ENCODE assay signal across 22 mouse cellular contexts in genomic region chr10:17470880-17471279, GRCm38 (mm10).
DNase-seq lines count a peak whose midpoint lies in the region; ATAC-seq and TF ChIP-seq lines count a peak whose summit lies in the region.
"Had no signal": no experiment of that assay in that cellular context is flagged by ENCODE, and none has a peak within 500 bp of the region (broad histone marks: within the 10 kb centered on the region; RNA-seq: fewer than 3 reads in every experiment).

No protein-coding gene starts in this region.

- no peak overlapping the region for H3K4me2 ChIP-seq in intestine, embryonic 15.5 days (replicated peaks)
- no peak overlapping the region for H3K4me2 ChIP-seq in intestine, embryonic 16.5 days (ENCODE audit: low read depth, low read length)
- H3K4me2 ChIP-seq in intestine, postnatal 0 days (replicated peaks; ENCODE audit: low read depth), result no peak overlapping the region
- no peak overlapping the region for H3K4me2 ChIP-seq in hindbrain, postnatal 0 days (ENCODE audit: low read depth, low read length)
- H3K4me2 ChIP-seq in hindbrain, embryonic 12.5 days (replicated peaks), result no peak overlapping the region

- 60% methylated on average over 4 of the region's 4 CpGs for WGBS in intestine, embryonic 15.5 days
- WGBS in intestine, embryonic 16.5 days, result 62% methylated on average over 4 of the region's 4 CpGs
- WGBS in intestine, postnatal 0 days, result 41% methylated on average over 4 of the region's 4 CpGs
- 30% methylated on average over 4 of the region's 4 CpGs for WGBS in large intestine, adult 2 months
- 87% methylated on average over 4 of the region's 4 CpGs for WGBS in hindbrain, postnatal 0 days
- 89% methylated on average over 4 of the region's 4 CpGs for WGBS in hindbrain, embryonic 12.5 days

- H3K4me1 ChIP-seq in intestine, embryonic 15.5 days (replicated peaks), result no peaks in the 10 kb centered on the region
- no peaks in the 10 kb centered on the region for H3K4me1 ChIP-seq in intestine, embryonic 16.5 days (ENCODE audit: control insufficient read depth, insufficient read depth, low read length)
- H3K4me1 ChIP-seq in intestine, postnatal 0 days (replicated peaks; ENCODE audit: control insufficient read depth, insufficient read depth, low read length), result no peaks in the 10 kb centered on the region
- no peaks in the 10 kb centered on the region for H3K4me1 ChIP-seq in hindbrain, postnatal 0 days (ENCODE audit: insufficient read depth, low read length)
- peaks cover 4% of the 10 kb centered on the region; the same call in 1 of the 2 replicates for H3K4me1 ChIP-seq in hindbrain, embryonic 12.5 days

- H3K36me3 ChIP-seq in intestine, embryonic 15.5 days, result no peaks in the 10 kb centered on the region
- no peaks in the 10 kb centered on the region for H3K36me3 ChIP-seq in intestine, embryonic 16.5 days (ENCODE audit: control insufficient read depth, insufficient read depth, low read length)
- no peaks in the 10 kb centered on the region for H3K36me3 ChIP-seq in intestine, postnatal 0 days (ENCODE audit: control insufficient read depth, insufficient read depth)
- H3K36me3 ChIP-seq in hindbrain, postnatal 0 days (ENCODE audit: insufficient read depth, low read length), result no peaks in the 10 kb centered on the region
- H3K36me3 ChIP-seq in hindbrain, embryonic 12.5 days, result no peaks in the 10 kb centered on the region
- H3K36me3 ChIP-seq: G1E had no signal

- no peaks in the 10 kb centered on the region for H3K27me3 ChIP-seq in intestine, embryonic 15.5 days (replicated peaks)
- H3K27me3 ChIP-seq in intestine, embryonic 16.5 days (replicated peaks; ENCODE audit: control insufficient read depth, insufficient read depth, low read length), result no peaks in the 10 kb centered on the region
- no peaks in the 10 kb centered on the region for H3K27me3 ChIP-seq in intestine, postnatal 0 days (replicated peaks; ENCODE audit: control insufficient read depth, insufficient read depth, low read length)
- H3K27me3 ChIP-seq in hindbrain, postnatal 0 days (ENCODE audit: insufficient read depth, low read length), result no peaks in the 10 kb centered on the region
- no peaks in the 10 kb centered on the region for H3K27me3 ChIP-seq in hindbrain, embryonic 12.5 days
- H3K27me3 ChIP-seq: CH12.LX, Patski had no signal

- no peaks in the 10 kb centered on the region for H3K9me3 ChIP-seq in intestine, embryonic 15.5 days
- no peaks in the 10 kb centered on the region for H3K9me3 ChIP-seq in intestine, embryonic 16.5 days (ENCODE audit: control insufficient read depth, low read length)
- H3K9me3 ChIP-seq in intestine, postnatal 0 days (ENCODE audit: control insufficient read depth), result no peaks in the 10 kb centered on the region
- no peaks in the 10 kb centered on the region for H3K9me3 ChIP-seq in hindbrain, postnatal 0 days (ENCODE audit: low read length)
- H3K9me3 ChIP-seq in hindbrain, embryonic 12.5 days (replicated peaks), result no peaks in the 10 kb centered on the region
- H3K9me3 ChIP-seq: G1E had no signal

- H3K9ac ChIP-seq in intestine, embryonic 15.5 days, result no peak overlapping the region
- H3K9ac ChIP-seq in intestine, embryonic 16.5 days (ENCODE audit: low read depth, low read length), result no peak overlapping the region
- no peak overlapping the region for H3K9ac ChIP-seq in intestine, postnatal 0 days (ENCODE audit: low read depth, low read length)
- no peak overlapping the region for H3K9ac ChIP-seq in hindbrain, postnatal 0 days (replicated peaks; ENCODE audit: low read length)
- no peak overlapping the region for H3K9ac ChIP-seq in hindbrain, embryonic 12.5 days

- peak; percentile 78 for DNase-seq in large intestine, adult 2 months (ENCODE audit: low read depth, low spot score)
- no peak for DNase-seq in hindbrain, postnatal 0 days (ENCODE audit: low spot score)
- DNase-seq in kidney, postnatal 10 days, result no peak
- DNase-seq: adrenal gland, adult 2 months; adrenal gland, adult 8-10 months; adrenal gland, postnatal 10 days; adrenal gland, postnatal 14 days; adrenal gland, postnatal 25 days; adrenal gland, postnatal 36 days; B cell, adult 2 months; cerebellum, adult 11 months; cerebellum, adult 11-12 months had no signal

- no peak for TF ChIP-seq CTCF in intestine, postnatal 0 days (IDR thresholded peaks at IDR 0.05; ENCODE audit: low read depth)
- no peak for TF ChIP-seq CTCF in hindbrain, postnatal 0 days (IDR thresholded peaks at IDR 0.05; ENCODE audit: low read depth)

- H3K27ac ChIP-seq in intestine, embryonic 15.5 days, result no peak overlapping the region
- no peak overlapping the region for H3K27ac ChIP-seq in intestine, embryonic 16.5 days (ENCODE audit: low read length)
- H3K27ac ChIP-seq in intestine, postnatal 0 days (ENCODE audit: low read depth, low read length), result no peak overlapping the region
- no peak overlapping the region for H3K27ac ChIP-seq in hindbrain, postnatal 0 days
- no peak overlapping the region for H3K27ac ChIP-seq in hindbrain, embryonic 12.5 days

- no peak overlapping the region for H3K4me3 ChIP-seq in intestine, embryonic 15.5 days (replicated peaks)
- no peak overlapping the region for H3K4me3 ChIP-seq in intestine, embryonic 16.5 days (ENCODE audit: low read length)
- H3K4me3 ChIP-seq in intestine, postnatal 0 days (ENCODE audit: low read depth, low read length), result no peak overlapping the region
- no peak overlapping the region for H3K4me3 ChIP-seq in hindbrain, postnatal 0 days (ENCODE audit: low read length)
- H3K4me3 ChIP-seq in hindbrain, embryonic 12.5 days, result no peak overlapping the region

- peak; percentile 78 for ATAC-seq in intestine, embryonic 15.5 days
- ATAC-seq in intestine, embryonic 16.5 days, result peak; percentile 96
- ATAC-seq in intestine, postnatal 0 days, result peak; percentile 95
- no peak for ATAC-seq in frontal cortex, adult (ENCODE audit: low TSS enrichment)
- ATAC-seq in hindbrain, postnatal 0 days, result no peak
- no peak for ATAC-seq in hindbrain, embryonic 12.5 days (ENCODE audit: low FRiP score)
- ATAC-seq: activated CD4-positive, CD25-positive, alpha-beta regulatory T cell, adult 4 months; CD4-positive, CD25-positive, alpha-beta regulatory T cell, adult 4 months; Patski had no signal

Comparison
In these comparisons a context has a peak if more than half of its experiments do, and no peak if none do; other contexts are left out.
1. ATAC-seq: peak in intestine, embryonic 15.5 days (single experiment), intestine, embryonic 16.5 days (single experiment) and intestine, postnatal 0 days (single experiment); none in frontal cortex, adult (single experiment), hindbrain, postnatal 0 days (single experiment) and hindbrain, embryonic 12.5 days (single experiment).